Mouse (Mus musculus) G1E (cell line): Measurements from ENCODE around the gene Tbcel.

ENCODE experiments used
- CTCF ChIP-seq: IDR thresholded peaks from 2 replicates; pipeline ENCODE4 v1.5.1; 2012; ENCODE audit warnings: low read depth, low read length, inconsistent platforms, mixed read lengths
- TAL1 ChIP-seq: conservative IDR thresholded peaks from 2 replicates; pipeline ENCODE4 v1.6.1; 2012; ENCODE audit warnings: low read depth, low read length, inconsistent platforms, mixed read lengths

DNA sequence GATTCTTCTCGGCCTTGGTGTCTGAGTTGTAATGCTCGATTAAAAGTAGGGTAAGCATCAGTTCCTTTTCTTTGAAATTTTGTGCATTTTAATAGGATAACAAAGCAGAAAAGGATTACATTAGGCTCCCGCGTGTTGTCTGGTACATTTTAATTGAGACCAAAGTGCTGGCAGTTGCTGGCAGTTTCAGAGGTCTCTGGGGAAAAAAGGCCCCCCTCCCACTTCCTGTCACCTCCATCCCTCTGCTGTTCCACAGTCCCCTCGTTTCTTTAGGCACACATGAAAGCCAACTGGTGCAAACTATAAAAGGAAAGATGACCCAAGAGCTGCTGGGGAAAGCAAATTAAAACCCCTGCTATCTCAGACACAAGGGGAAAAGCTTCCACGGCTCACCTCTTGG is 25.4 kb upstream of the Tbcel start:
- TF ChIP-seq CTCF (no peak), TAL1 (no peak)
